Mouse (Mus musculus) megakaryocyte, embryonic 14.5 days (primary cell): ENCODE measurements around the gene Rsu1.

Experiments used
- FLI1 ChIP-seq: IDR thresholded peaks from 2 replicates; pipeline ENCODE4 v1.6.1; 2012; ENCODE audit warnings: low read length, inconsistent platforms, mixed read lengths
- GATA1 ChIP-seq: IDR thresholded peaks from 3 replicates; pipeline ENCODE4 v1.6.1; 2012; ENCODE audit warnings: mixed read lengths, low read length, inconsistent platforms, borderline replicate concordance

GRCm38 (mm10) chr2:13088266-13088665 lies 182.9 kb downstream of the Rsu1 start:
- TF ChIP-seq GATA1: no peak
- TF ChIP-seq FLI1: no peak
